Mouse (Mus musculus) cerebellum, adult 11-12 months (tissue): ENCODE measurements around the gene 1700019N19Rik.

ENCODE experiments used
- DNase-seq: peaks from one replicate; pipeline ENCODE4 v3.0.0; 2022

1700019N19Rik gene

GRCm38 (mm10) chr19:58805191-58805779 is 11.0 kb upstream of the 1700019N19Rik start:
- DNase-seq, result no peak

GRCm38 (mm10) chr19:58795114-58795669 is 931 bp upstream of the 1700019N19Rik start:
- DNase-seq, result no peak

DNA sequence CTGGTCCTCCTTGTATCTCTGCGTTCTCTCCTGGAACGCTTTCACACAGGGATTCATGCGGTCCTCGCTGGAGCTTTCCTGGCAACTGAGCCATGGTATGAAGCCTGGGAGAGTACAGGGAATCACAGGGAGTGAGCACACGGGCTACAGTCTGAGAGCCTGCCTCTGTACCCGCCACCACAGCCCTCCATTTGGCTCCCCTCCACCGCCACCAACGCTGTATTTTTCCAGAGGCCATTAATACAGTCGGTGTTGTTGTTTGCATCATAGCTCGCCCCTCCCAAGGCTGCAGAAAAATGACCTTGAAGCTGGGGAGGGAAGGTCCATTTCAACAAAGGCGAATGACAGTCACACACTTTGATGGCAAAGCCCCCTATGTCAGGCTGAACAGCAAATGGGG is 5.1 kb downstream of the 1700019N19Rik start:
- no peak for DNase-seq

- DNase-seq, result no peak
Observed at GRCm38 (mm10) chr19:58783938-58784337, 10.3 kb downstream of the 1700019N19Rik start.

GRCm38 (mm10) chr19:58781566-58781965 is 12.7 kb downstream of the 1700019N19Rik start:
- no peak for DNase-seq

- no peak for DNase-seq
Observed at GRCm38 (mm10) chr19:58776461-58776860, 17.8 kb downstream of the 1700019N19Rik start.

DNA sequence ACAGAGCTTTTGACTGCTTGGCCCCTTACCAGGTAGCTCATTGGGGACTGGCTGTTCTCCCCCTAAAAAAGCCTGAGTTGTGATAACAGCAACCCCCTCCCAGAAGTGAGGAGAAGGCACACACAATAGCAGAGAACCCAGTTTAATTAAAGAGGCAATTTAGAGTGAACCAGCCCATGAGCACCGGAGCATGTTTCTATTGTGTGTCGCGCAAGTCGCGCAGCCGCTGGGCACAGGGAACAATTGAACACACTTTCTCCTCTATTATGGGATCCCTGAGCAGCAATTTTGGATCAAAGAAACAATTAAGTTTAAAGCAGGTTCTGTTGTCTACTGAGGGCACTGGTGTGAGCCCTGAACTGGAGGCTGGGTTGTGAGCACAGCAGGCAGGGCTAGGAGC is 26.9 kb downstream of the 1700019N19Rik start:
- no peak for DNase-seq

DNA sequence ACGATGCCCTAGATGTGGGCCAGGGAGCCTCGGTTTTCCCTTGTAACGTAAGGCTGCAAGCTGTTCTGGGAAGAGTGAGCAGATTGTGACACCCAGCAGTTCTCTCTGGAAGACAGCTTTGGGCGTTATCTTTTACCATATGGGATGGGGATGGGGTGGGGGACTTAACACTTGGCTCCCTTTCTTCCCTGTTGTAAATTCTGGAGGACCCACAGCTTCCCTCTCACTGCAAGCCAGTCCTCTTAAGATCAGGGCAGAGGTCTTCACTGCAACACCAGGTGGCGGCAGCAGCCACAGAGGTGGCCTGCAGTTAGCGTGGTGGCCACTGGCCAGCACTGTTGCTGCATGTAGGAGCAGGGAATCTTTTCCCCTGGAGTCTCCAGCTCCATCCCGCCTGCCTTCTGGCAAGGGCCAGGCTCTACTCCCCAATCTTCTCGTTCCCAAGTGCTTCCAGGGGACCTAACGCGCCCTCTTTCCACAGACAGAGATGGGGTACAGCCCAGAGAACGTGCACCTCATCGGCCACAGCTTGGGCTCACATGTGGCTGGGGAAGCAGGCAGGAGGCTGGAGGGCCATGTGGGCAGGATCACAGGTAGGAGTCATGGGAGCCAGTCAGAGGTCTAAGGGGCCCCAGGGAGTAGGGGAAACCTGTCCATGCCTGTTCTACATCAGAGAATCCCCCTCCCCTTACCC is 31.3 kb downstream of the 1700019N19Rik start:
- no peak for DNase-seq

- no peak for DNase-seq
Observed at GRCm38 (mm10) chr19:58762316-58762715, 31.9 kb downstream of the 1700019N19Rik start.

DNA sequence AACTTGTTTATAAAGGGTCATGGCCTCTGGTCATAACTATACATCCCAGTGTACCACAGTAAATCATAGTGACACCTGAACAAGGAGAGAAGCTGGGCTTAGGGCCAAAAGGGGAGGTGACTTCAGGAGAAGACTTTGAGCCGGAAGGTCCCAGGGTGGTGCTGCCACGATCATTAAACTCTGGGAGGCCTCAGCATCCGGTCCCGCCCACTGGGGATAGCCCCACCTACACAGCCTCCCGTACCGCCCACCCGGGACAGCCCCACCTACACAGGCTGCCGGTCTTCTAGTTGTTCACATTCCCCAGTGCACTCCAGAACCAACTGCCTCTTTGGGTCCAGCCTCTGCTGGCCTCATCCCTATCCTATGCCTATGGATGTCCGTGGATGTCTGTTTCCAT is 34.8 kb downstream of the 1700019N19Rik start, which contains the start of gene Pnliprp2:
TSS of gene Pnliprp2 (plus strand) at position 297 of the 400 bp plus-strand sequence.
- no peak for DNase-seq

DNA sequence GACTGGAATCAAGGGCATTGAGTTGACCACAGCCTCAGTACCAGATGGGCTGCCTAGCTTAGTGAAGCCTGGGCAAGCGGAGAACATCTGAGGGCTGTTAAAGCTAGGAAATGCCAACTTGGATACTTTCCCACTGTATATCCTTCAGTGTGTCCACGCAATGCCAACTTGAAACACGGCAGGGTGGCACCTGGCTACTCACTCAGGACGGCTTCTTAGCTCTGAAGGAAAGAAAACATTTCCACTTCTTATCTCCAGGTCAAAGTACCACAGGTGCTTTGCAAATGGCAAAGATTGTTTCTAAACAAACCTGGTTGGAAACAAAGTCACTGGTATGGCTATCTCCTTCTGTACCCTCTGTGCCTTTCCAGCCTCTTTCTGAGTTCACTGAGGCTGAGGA is 35.4 kb downstream of the 1700019N19Rik start:
- DNase-seq, result no peak

GRCm38 (mm10) chr19:58751504-58751903 is 42.8 kb downstream of the 1700019N19Rik start:
- DNase-seq, result no peak

DNA sequence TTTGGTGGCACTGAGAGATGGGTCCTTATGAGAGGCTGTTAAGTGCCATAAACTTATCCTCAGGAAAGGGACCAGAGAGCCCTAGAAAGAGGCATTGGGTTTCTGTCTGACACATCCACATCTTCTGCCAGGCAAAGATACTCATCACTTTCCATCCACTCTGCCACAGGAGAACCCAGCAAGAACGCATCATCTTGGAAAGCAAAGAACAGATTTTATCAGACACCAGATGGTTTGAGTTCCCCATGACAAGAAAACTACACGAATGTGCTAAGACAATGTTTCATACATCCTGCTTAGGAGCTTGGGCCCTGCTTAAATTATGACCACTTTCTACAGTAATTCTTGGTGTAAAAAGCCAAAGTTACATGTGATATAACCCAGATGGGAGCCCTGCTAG is 43.4 kb downstream of the 1700019N19Rik start:
- DNase-seq, result no peak

DNA sequence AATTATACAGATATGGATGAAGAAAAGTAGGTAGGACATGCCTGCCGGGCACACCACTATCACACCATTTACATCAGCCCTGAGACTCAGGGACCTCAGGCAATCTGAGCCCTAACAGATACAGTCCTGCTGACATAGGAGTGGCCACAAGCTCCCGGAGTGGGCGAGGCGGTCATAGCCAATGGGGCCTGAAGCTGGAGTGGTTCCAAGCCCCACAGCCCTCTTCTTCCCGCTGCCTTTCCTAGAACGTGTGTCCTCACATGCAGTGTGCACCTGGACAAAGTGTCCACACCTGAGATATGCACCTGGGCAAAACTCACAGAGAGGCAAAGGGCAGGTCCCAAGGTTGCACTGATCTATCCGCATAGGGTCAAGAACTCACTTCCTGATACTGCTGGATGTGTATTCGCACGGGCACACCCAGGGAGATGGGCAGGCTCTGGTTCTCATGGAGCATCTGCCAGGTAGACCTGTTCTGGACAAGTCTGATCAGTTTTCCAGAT is 46.7 kb downstream of the 1700019N19Rik start:
- no peak for DNase-seq

DNA sequence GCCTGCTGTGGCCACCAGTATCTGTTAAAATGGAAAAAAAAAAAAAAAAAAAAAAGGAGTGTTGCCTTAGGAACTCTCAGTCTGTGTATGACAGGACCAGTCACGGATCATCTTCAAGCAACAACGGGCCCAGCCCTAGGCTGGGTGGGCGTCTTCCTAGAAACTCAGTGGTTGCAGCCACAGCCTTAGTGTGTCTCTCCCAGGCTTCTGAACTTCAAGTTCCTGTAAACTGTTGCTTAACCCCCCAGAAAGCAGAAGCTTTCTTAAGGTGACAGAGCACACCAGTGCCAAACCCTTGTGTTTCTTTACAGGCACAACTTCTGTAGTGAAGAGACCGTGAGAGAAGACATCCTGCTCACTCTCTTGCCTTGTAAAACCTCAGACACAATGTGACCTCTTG is 50.5 kb downstream of the 1700019N19Rik start:
- DNase-seq, result no peak

DNA sequence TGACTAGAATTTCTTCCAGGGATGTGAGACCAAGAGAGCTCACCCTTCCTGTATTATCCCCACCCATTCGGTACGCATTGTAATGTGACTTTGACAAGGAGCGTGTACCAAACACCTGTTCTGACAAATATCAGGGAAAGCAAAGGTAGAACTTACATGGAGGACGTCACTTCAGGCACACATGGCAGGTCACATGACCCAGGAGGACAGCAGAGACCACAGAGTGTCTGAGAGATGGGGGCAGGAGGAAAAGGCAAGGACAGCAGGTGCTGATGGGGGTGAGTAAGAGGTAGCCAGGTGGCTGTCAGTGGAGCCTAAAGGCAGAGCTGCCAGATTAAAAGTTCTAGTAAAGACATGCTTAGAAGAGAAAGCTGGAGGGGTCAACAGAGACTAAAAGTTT is 51.5 kb downstream of the 1700019N19Rik start:
- no peak for DNase-seq

GRCm38 (mm10) chr19:58741036-58741435 is 53.2 kb downstream of the 1700019N19Rik start:
- DNase-seq, result no peak

DNA sequence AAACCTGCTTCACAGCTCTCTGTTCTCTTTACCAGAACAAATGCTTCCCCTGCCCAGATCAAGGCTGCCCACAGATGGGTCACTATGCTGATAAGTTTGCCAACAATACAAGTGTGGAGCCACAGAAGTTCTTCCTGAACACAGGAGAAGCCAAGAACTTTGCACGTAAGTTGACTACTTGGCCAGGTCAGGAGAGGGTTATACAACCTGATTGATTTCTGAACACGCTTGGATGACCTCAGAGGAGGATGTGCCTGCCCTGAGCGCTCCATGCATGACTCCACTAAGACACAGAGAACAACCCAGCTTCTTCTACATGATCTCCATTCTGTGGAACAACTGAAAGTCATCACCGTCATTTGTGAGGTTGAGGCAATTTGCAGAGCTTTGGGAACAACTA is 56.1 kb downstream of the 1700019N19Rik start:
- no peak for DNase-seq
